Mouse (Mus musculus): Measurements from ENCODE around the gene Il18bp.
A peak's percentile ranks its signal among the peaks of the same experiment; 100 is the strongest.

Il18bp gene

DNA sequence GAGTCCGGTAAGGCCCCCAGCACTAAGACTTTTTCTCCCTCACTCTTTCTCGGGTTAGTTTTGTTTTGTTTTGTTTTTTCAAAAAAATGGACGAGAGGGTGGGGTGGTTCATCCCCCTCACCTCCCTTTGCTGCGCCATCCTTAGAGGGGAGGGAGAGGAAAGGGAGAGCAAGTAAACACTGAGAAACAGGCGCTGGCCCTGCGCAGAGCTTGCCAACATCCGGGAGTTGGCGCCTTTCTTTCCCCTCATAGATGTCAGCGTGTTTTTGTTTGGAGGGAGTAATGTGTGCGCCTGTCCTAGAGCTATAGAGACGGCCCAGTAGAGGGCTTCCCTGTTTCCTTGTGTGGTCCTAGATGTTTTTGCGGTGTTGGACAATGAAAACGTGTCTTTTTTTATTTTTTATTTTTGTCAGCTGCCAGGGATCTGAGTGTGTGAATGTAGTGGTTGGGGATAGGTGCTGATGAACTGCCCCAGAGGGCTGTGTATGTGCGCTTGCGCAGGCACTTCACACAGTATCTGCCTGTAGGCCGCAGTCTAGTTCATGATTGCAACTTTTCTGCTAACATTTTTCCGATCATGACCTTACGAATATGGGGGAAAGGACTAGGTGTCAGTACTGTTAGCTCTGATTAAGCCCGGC, 47.5 kb downstream of the Il18bp start:
- peaks cover 77% of the 10 kb centered on the region for H3K4me1 ChIP-seq (replicated peaks; ENCODE audit: low read depth, low read length)
- H3K27me3 ChIP-seq (ENCODE audit: insufficient read depth, low read length), result no peaks in the 10 kb centered on the region
- no peaks in the 10 kb centered on the region for H3K9me3 ChIP-seq (ENCODE audit: low read length)
- no peak for TF ChIP-seq POU5F1 (IDR thresholded peaks at IDR 0.05; ENCODE audit: borderline replicate concordance, low read length)
- TF ChIP-seq CTCF (conservative IDR thresholded peaks at IDR 0.05; ENCODE audit: low read length), result no peak
- TF ChIP-seq NANOG (IDR thresholded peaks at IDR 0.05; ENCODE audit: borderline replicate concordance, low read length), result no peak
- peak overlapping the region; percentile 90 for H3K4me3 ChIP-seq (replicated peaks; ENCODE audit: low read length)
- H3K36me3 ChIP-seq (ENCODE audit: insufficient read depth, low read length), result peaks cover 10% of the 10 kb centered on the region; the same call in 1 of the 2 replicates

- TF ChIP-seq POU5F1 (IDR thresholded peaks at IDR 0.05; ENCODE audit: borderline replicate concordance, low read length) (no peak), NANOG (IDR thresholded peaks at IDR 0.05; ENCODE audit: borderline replicate concordance, low read length) (no peak), CTCF (conservative IDR thresholded peaks at IDR 0.05; ENCODE audit: low read length) (no peak)
- Histone ChIP-seq H3K4me1 (replicated peaks; ENCODE audit: low read depth, low read length) (peaks cover 81% of the 10 kb centered on the region), H3K27me3 (ENCODE audit: insufficient read depth, low read length) (no peaks in the 10 kb centered on the region), H3K9me3 (ENCODE audit: low read length) (no peaks in the 10 kb centered on the region), H3K36me3 (ENCODE audit: insufficient read depth, low read length) (peaks cover 10% of the 10 kb centered on the region; the same call in 1 of the 2 replicates), H3K4me3 (replicated peaks; ENCODE audit: low read length) (peak overlapping the region; percentile 90)
Observed at GRCm38 (mm10) chr7:101970429-101970775, 48.1 kb downstream of the Il18bp start.

- Histone ChIP-seq H3K27me3 (ENCODE audit: insufficient read depth, low read length) (no peaks in the 10 kb centered on the region), H3K4me1 (replicated peaks; ENCODE audit: low read depth, low read length) (peaks cover 82% of the 10 kb centered on the region), H3K4me3 (replicated peaks; ENCODE audit: low read length) (peak overlapping the region; percentile 90), H3K36me3 (ENCODE audit: insufficient read depth, low read length) (peaks cover 7% of the 10 kb centered on the region; the same call in 1 of the 2 replicates), H3K9me3 (ENCODE audit: low read length) (no peaks in the 10 kb centered on the region)
- TF ChIP-seq CTCF (conservative IDR thresholded peaks at IDR 0.05; ENCODE audit: low read length) (no peak), POU5F1 (IDR thresholded peaks at IDR 0.05; ENCODE audit: borderline replicate concordance, low read length) (no peak), NANOG (IDR thresholded peaks at IDR 0.05; ENCODE audit: borderline replicate concordance, low read length) (no peak)
Observed at GRCm38 (mm10) chr7:101969694-101970428, 48.6 kb downstream of the Il18bp start.

- no peak for TF ChIP-seq POU5F1 (IDR thresholded peaks at IDR 0.05; ENCODE audit: borderline replicate concordance, low read length)
Observed at GRCm38 (mm10) chr7:101968751-101969150, 49.7 kb downstream of the Il18bp start.

DNA sequence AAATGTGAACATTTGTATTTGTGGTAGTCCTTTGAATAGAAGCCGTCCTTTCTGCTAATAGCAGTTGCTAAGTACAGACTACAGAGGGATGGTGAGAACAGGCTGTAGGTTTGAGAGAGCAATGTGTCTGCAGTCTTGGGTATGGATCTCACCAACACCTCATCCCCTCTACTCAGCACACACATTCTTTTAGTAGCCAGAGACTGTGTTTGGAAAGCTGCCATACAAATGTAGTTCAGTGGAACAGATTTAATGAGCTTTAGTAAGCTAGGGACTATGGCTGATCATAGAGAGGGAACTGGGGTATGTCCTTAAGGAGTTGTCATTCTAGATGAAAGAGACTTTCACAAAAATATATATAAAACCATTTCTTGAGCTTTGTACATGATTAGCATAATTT, 51.2 kb downstream of the Il18bp start:
- Histone ChIP-seq H3K4me1 (replicated peaks; ENCODE audit: low read depth, low read length) (peaks cover 68% of the 10 kb centered on the region), H3K36me3 (ENCODE audit: insufficient read depth, low read length) (peaks cover 6% of the 10 kb centered on the region; the same call in 1 of the 2 replicates), H3K27me3 (ENCODE audit: insufficient read depth, low read length) (no peaks in the 10 kb centered on the region), H3K4me3 (replicated peaks; ENCODE audit: low read length) (no peak overlapping the region), H3K9me3 (ENCODE audit: low read length) (no peaks in the 10 kb centered on the region)
- TF ChIP-seq NANOG (IDR thresholded peaks at IDR 0.05; ENCODE audit: borderline replicate concordance, low read length), result no peak
- TF ChIP-seq CTCF (conservative IDR thresholded peaks at IDR 0.05; ENCODE audit: low read length), result no peak
- TF ChIP-seq POU5F1 (IDR thresholded peaks at IDR 0.05; ENCODE audit: borderline replicate concordance, low read length), result no peak

More at GRCm38 (mm10) chr7:101968751-101969150, 49.7 kb downstream of the Il18bp start:
- Histone ChIP-seq H3K4me1 (replicated peaks; ENCODE audit: low read depth, low read length) (peaks cover 79% of the 10 kb centered on the region), H3K4me3 (replicated peaks; ENCODE audit: low read length) (peak overlapping the region; percentile 90), H3K9me3 (ENCODE audit: low read length) (no peaks in the 10 kb centered on the region), H3K36me3 (ENCODE audit: insufficient read depth, low read length) (peaks cover 12% of the 10 kb centered on the region; the same call in 1 of the 2 replicates), H3K27me3 (ENCODE audit: insufficient read depth, low read length) (no peaks in the 10 kb centered on the region)

DNA sequence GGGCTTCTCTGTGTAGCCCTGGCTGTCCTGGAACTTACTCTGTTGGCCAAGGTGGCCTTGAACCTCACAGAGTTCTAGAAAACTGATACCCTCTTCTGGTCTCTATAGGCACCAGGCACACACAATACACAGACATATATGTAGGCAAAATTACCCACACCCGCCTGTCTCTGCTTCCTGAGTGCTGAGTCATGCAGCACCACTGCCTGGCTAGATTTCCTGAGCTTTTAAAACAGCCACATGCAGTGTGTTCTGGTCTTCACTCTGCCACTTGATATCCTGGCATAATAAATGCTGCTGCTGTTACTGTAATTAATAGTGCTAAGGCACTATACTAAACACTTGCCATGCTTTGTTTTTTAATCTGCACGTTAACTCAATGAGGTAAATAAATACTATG, 52.9 kb downstream of the Il18bp start:
- peaks cover 56% of the 10 kb centered on the region for H3K4me1 ChIP-seq (replicated peaks; ENCODE audit: low read depth, low read length)
- peaks cover 6% of the 10 kb centered on the region; the same call in 1 of the 2 replicates for H3K36me3 ChIP-seq (ENCODE audit: insufficient read depth, low read length)
- no peaks in the 10 kb centered on the region for H3K27me3 ChIP-seq (ENCODE audit: insufficient read depth, low read length)
- H3K4me3 ChIP-seq (replicated peaks; ENCODE audit: low read length), result no peak overlapping the region
- TF ChIP-seq POU5F1 (IDR thresholded peaks at IDR 0.05; ENCODE audit: borderline replicate concordance, low read length) (no peak), NANOG (IDR thresholded peaks at IDR 0.05; ENCODE audit: borderline replicate concordance, low read length) (no peak), CTCF (conservative IDR thresholded peaks at IDR 0.05; ENCODE audit: low read length) (no peak)
- no peaks in the 10 kb centered on the region for H3K9me3 ChIP-seq (ENCODE audit: low read length)

Data from E14TG2a.4 (cell line).